Mouse (Mus musculus): ENCODE results near the gene Elk3.

Gene Elk3

DNA sequence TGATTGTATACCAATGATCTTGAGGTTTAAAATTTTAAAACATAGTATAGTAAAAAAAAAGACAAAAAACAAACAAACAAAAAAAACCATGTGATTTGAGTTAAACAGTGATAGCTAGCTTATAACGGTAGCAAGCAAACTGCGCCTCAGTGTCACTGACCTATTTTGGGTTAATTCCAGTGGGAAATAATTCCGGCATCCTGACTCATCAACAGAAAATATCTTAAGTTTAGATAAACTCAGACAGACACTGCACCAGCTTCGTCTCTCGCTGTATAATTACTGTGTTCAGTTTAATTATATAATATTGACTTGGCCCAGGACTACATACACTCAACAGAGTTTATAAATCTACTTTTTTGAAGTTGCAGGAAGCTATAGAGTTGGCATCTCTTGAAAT lies 79.0 kb downstream of the Elk3 start:
- DNase-seq, result no peak

- no peak for DNase-seq
Measured at GRCm38 (mm10) chr10:93231490-93231889, 79.4 kb downstream of the Elk3 start.

- DNase-seq, result no peak
Measured at GRCm38 (mm10) chr10:93228401-93229007, 82.4 kb downstream of the Elk3 start.

DNA sequence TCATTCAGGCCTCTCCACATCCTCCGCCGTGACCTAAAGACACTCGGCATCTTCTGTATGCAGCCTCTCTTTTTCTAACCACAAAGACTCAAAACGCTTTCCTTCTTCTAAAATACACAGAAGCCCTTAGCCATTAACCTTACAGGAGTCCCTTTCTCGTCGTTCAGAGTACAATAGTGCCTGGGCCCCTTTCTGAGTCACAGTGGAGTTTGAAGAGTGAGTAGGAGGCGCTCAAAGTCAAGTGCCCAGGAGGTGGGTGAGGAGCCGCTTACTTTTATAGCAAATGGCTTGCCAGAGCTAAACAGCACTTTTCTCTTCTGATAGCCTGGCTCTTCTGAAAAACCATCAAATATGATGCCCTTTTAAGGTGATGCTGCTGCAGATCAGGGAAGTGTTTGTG lies 83.0 kb downstream of the Elk3 start:
- no peak for DNase-seq

DNA sequence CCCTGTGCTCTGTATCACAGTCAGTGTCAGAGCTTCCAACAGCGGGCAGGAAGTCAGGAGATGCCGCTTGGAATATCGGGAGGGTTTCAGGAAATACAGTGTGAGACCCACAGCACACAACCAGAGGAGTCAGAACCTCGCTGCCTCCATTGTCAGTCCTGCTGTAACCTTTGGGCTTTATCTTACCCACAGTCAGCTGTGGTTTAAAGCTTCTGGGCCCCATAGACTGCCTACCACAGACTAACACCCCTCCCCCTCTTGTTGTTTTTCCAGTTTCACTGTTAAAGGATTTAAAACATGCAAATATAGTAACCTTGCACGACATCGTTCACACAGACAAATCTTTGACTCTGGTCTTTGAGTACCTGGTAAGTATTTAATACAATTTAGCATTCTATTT lies 85.2 kb downstream of the Elk3 start:
- no peak for DNase-seq

GRCm38 (mm10) chr10:93215051-93215763 lies 95.7 kb downstream of the Elk3 start:
- no peak for DNase-seq

DNA sequence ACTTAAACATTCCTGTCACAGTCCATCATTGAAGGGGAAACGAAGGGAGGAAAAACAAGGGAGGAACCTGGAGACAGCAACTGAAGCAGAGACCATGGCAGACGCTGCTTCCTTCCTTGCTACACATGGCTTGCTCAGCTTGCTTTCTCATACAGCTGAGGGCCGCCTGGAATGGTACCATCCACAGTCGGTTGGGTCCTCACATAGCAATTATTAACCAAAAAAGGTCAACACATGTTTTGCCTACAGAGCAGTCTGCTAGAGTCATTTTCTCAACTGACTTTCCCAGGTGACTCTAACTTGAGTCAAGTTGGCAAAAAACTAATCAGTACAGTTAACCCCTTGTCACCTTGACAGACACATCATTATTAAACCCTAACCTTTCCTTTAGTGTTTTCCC lies 96.7 kb downstream of the Elk3 start:
- DNase-seq, result no peak

DNA sequence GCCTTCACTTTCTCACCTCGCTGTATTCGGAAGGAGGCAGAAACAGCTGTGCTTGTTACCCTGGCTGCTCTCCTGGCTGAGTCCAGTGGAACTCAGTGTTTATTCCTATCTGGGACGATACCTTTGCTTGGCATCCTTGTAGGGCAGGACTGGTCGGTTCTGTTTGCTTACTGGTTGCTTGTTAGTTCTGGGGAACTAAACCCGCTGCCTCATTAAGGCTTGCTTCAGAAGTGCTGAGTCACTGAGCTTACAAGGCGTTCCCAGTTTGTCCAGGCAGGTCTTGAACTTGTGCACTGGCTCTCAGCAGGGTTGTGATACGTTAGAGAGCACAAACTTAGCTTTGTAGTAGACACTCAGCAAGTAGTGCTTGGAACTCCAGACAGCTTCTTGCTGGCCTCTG lies 97.6 kb downstream of the Elk3 start:
- DNase-seq, result no peak

DNA sequence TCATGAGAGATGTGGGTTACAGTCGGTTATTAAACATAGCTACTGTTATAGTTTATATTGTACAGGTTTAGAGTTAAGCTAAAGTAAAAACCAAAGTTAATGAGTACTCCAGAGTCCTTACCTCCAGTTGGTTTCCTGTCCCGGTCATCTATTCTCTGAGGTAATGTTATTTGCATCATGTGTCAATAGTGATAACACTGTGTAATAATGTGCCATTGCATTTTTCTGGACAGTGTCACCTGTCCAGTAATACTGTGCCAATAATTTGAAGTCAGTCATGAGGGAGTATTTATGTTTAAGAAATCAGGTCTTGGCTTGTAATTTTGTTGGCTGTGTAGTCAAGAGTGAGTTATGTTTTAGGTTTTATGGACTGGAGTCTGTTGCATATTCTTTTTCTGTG lies 98.2 kb downstream of the Elk3 start:
- no peak for DNase-seq

GRCm38 (mm10) chr10:93207176-93207575 lies 103.8 kb downstream of the Elk3 start:
- no peak for DNase-seq

DNA sequence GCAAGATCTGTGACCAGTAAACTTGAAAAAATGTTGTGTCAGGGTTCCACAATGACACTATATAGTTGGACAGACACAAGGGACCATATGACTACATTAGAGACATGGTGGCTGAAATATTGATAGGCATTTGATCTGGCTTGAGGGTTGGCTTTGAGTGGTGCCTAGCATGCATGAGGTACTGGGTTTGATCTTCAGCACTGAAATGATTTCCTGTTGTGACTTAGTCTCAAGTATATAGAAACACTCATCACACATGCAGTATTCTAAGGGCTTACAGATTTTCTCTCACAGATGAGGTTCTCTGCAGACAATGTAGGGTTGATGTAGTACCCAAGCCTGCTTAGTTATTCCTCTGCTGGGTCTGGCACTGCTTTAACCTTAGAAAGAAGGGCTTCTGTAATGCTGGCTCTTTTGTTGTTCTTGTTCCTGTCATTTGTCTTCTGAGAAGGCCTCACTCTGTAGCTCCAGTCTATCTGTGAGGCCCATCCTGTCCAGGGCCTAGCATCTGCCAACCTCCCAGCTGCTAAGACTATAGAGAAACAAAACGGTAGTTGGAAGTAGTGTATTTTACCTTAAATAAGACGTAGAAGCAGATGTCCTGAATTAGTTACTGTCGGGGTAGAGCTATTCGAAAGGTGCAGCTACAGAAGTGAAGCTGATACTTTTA lies 105.5 kb downstream of the Elk3 start:
- DNase-seq, result no peak

DNA sequence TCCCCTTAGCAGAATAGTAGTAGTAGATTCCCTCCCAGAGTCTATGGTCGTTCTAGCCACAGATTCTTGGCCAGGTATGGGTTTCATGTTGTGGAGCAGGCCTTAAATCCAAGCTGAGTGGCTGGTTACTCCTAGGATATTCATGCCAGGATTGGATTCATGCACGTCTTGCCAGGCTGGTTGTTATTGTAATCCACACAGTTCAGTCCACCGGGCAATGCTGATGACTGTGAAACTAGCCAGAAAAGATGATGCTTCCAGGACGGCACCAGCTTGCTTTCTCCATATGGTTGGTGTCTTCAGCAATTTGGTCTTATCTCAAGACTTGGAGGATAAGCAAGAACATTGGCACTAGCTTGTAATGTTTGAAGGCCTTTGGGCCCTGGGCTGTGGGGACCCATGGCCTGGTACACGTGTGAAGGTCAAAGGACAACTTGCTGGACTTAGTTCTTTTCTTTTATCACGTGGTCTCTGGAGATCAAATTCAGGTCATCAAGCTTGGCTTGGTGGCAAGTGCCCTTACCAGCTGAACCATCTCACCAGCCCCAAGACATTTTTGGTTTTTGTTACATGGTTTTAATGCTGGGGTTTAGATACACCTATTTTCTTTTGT lies 109.0 kb downstream of the Elk3 start:
- no peak for DNase-seq

- DNase-seq, result no peak
Measured at GRCm38 (mm10) chr10:93198958-93199357, 112.0 kb downstream of the Elk3 start.
